Mouse (Mus musculus) kidney, adult 2 months (tissue): ENCODE measurements at regions not wholly inside any gene's neighbourhood (a gene's known extent, or its start where the extent isn't known, plus 50 kb on each side); places are given as distances from the start of the nearest gene placed in this dataset.

Experiments
- DNase-seq: peaks from one replicate; pipeline ENCODE4 v3.0.0; 2021
- H3K27ac ChIP-seq: fragments of 200-500 bp; 2 replicates; pipeline ENCODE4 v1.5.1; 2012; ENCODE audit warnings: low read depth, low read length, control low read depth, inconsistent platforms; ENCODE audit not compliant: insufficient read depth
- H3K27me3 ChIP-seq: fragments of 200-500 bp; replicated peaks from 2 replicates; pipeline ENCODE4 v1.6.1; 2012; ENCODE audit warnings: mild to moderate bottlenecking, moderate library complexity, low read length, inconsistent platforms; ENCODE audit not compliant: control insufficient read depth, insufficient read depth
- H3K36me3 ChIP-seq: fragments of 200-500 bp; 2 replicates; pipeline ENCODE4 v1.6.1; 2012; ENCODE audit warnings: mild to moderate bottlenecking, moderate library complexity, low read length, inconsistent platforms; ENCODE audit not compliant: control insufficient read depth, insufficient read depth
- H3K4me1 ChIP-seq: fragments of 200-500 bp; 2 replicates; pipeline ENCODE4 v1.6.1; 2011; ENCODE audit warnings: low read length; ENCODE audit not compliant: control insufficient read depth, insufficient read depth
- H3K4me3 ChIP-seq: fragments of 200-500 bp; 2 replicates; pipeline ENCODE4 v1.5.1; 2011; ENCODE audit warnings: mild to moderate bottlenecking, low read depth, low read length, control low read depth; ENCODE audit not compliant: insufficient read depth
- CTCF ChIP-seq: fragments of 200-500 bp; conservative IDR thresholded peaks from 2 replicates; pipeline ENCODE4 v1.5.1; 2011; ENCODE audit warnings: low read depth, mild to moderate bottlenecking, control low read depth, low read length, moderate library complexity, mixed read lengths; ENCODE audit not compliant: insufficient read depth, insufficient read length
- POLR2A ChIP-seq: fragments of 200-500 bp; IDR thresholded peaks from one replicate; pipeline ENCODE4 v1.6.1; 2011; ENCODE audit warnings: low read depth, low read length, control low read depth
- WGBS: fragments of 180-500 bp; shearing (Covaris S2); methylation state at CpG from one replicate; pipeline ENCODE4 v1.1.7; 2018; 5-methylcytosine and 5-hydroxymethylcytosine counted together

- no peak overlapping the region for H3K27ac ChIP-seq
- WGBS = 67% methylated on average over 2 of the region's 2 CpGs
These were observed 280.6 kb downstream of the Fsip2 start for GRCm38 (mm10) chr2:83224018-83224417.

GRCm38 (mm10) chr2:83226198-83226597 is 282.8 kb downstream of the Fsip2 start:
- Histone ChIP-seq H3K4me1 (no peaks in the 10 kb centered on the region), H3K4me3 (no peak overlapping the region), H3K27me3 (no peaks in the 10 kb centered on the region), H3K27ac (no peak overlapping the region), H3K36me3 (no peaks in the 10 kb centered on the region)
- no peak for DNase-seq
- 76% methylated on average over 5 of the region's 5 CpGs for WGBS
- TF ChIP-seq CTCF = no peak
- no peak for TF ChIP-seq POLR2A

More at GRCm38 (mm10) chr2:83224018-83224417, 280.6 kb downstream of the Fsip2 start:
- Histone ChIP-seq H3K36me3 (no peaks in the 10 kb centered on the region), H3K4me1 (no peaks in the 10 kb centered on the region), H3K27me3 (no peaks in the 10 kb centered on the region), H3K4me3 (no peak overlapping the region)
- no peak for DNase-seq
- TF ChIP-seq CTCF (no peak), POLR2A (no peak)

- no peaks in the 10 kb centered on the region for H3K36me3 ChIP-seq
- H3K4me3 ChIP-seq = no peak overlapping the region
- DNase-seq = no peak
- no peaks in the 10 kb centered on the region for H3K27me3 ChIP-seq
- H3K4me1 ChIP-seq = no peaks in the 10 kb centered on the region
- 53% methylated on average over 6 of the region's 6 CpGs for WGBS
- TF ChIP-seq POLR2A = no peak
- TF ChIP-seq CTCF = no peak
- H3K27ac ChIP-seq = no peak overlapping the region
These were observed 308.0 kb downstream of the Fsip2 start for GRCm38 (mm10) chr2:83251173-83252101.

GRCm38 (mm10) chr2:83256811-83257321 is 313.4 kb downstream of the Fsip2 start:
- no peaks in the 10 kb centered on the region for H3K27me3 ChIP-seq
- no peaks in the 10 kb centered on the region for H3K4me1 ChIP-seq
- peak; percentile 24 for DNase-seq
- TF ChIP-seq CTCF = no peak
- no peak for TF ChIP-seq POLR2A
- no peak overlapping the region for H3K4me3 ChIP-seq
- no peaks in the 10 kb centered on the region for H3K36me3 ChIP-seq
- 57% methylated on average over 2 of the region's 2 CpGs for WGBS
- H3K27ac ChIP-seq = no peak overlapping the region

- 64% methylated on average over 3 of the region's 3 CpGs for WGBS
- TF ChIP-seq CTCF (no peak), POLR2A (no peak)
- H3K4me1 ChIP-seq = no peaks in the 10 kb centered on the region
- H3K27ac ChIP-seq = no peak overlapping the region
- no peaks in the 10 kb centered on the region for H3K36me3 ChIP-seq
- H3K27me3 ChIP-seq = no peaks in the 10 kb centered on the region
- DNase-seq = no peak
- H3K4me3 ChIP-seq = no peak overlapping the region
These were observed 315.2 kb downstream of the Fsip2 start for GRCm38 (mm10) chr2:83258613-83259012.

- Histone ChIP-seq H3K4me3 (no peak overlapping the region), H3K27ac (no peak overlapping the region), H3K27me3 (no peaks in the 10 kb centered on the region), H3K36me3 (no peaks in the 10 kb centered on the region), H3K4me1 (no peaks in the 10 kb centered on the region)
- DNase-seq = no peak
- TF ChIP-seq CTCF = no peak
- no peak for TF ChIP-seq POLR2A
- WGBS = 48% methylated on average over 8 of the region's 8 CpGs
These were observed 340.7 kb upstream of the Zc3h15 start for GRCm38 (mm10) chr2:83303515-83303914.

GRCm38 (mm10) chr2:83332056-83332769 is 312.0 kb upstream of the Zc3h15 start:
- H3K4me3 ChIP-seq = no peak overlapping the region
- no peak overlapping the region for H3K27ac ChIP-seq
- 40% methylated on average over 5 of the region's 5 CpGs for WGBS
- H3K27me3 ChIP-seq = no peaks in the 10 kb centered on the region
- DNase-seq = no peak
- TF ChIP-seq POLR2A (no peak), CTCF (no peak)
- no peaks in the 10 kb centered on the region for H3K4me1 ChIP-seq
- H3K36me3 ChIP-seq = no peaks in the 10 kb centered on the region
